Mouse (Mus musculus) forebrain, embryonic 11.5 days (tissue): ENCODE data around the gene Hagh. TPM values are rescaled to one million over a fixed set of nuclear protein-coding genes. Genes with fewer than 3 reads are reported as not detected.

ENCODE experiments used
- ATAC-seq: fragments of 200-750 bp; cut with Nextera tagmentation; replicated peaks from 2 replicates; pipeline ENCODE4 v1.8.0; 2017; ENCODE audit warnings: moderate TSS enrichment; ENCODE audit not compliant: low FRiP score
- DNase-seq: peaks from one replicate; pipeline ENCODE4 v3.0.0-alpha.2; 2017; ENCODE audit warnings: low spot score
- H3K27ac ChIP-seq: fragments of 300-500 bp; sonication (generic); 2 replicates; pipeline ENCODE4 v1.5.1; 2014; ENCODE audit warnings: low read depth, low read length
- H3K27me3 ChIP-seq: fragments of 300-500 bp; sonication (generic); 2 replicates; pipeline ENCODE4 v1.6.1; 2014; ENCODE audit warnings: mild to moderate bottlenecking, low read length, mixed read lengths; ENCODE audit not compliant: control insufficient read depth, insufficient read depth
- H3K36me3 ChIP-seq: fragments of 300-500 bp; sonication (generic); 2 replicates; pipeline ENCODE4 v1.6.1; 2014; ENCODE audit warnings: mild to moderate bottlenecking, low read length, moderate library complexity, mixed read lengths; ENCODE audit not compliant: control insufficient read depth, insufficient read depth
- H3K4me1 ChIP-seq: fragments of 300-500 bp; sonication (generic); replicated peaks from 2 replicates; pipeline ENCODE4 v1.6.1; 2014; ENCODE audit warnings: low read length, mixed read lengths; ENCODE audit not compliant: control insufficient read depth, insufficient read depth
- H3K4me2 ChIP-seq: fragments of 300-500 bp; sonication (generic); 2 replicates; pipeline ENCODE4 v1.6.1; 2014; ENCODE audit warnings: low read depth, mild to moderate bottlenecking, low read length, moderate library complexity, mixed read lengths; ENCODE audit not compliant: severe bottlenecking
- H3K4me3 ChIP-seq: fragments of 300-500 bp; sonication (generic); 2 replicates; pipeline ENCODE4 v1.5.1; 2014; ENCODE audit warnings: low read depth, low read length
- H3K9ac ChIP-seq: fragments of 300-500 bp; sonication (generic); 2 replicates; pipeline ENCODE4 v1.6.1; 2014; ENCODE audit warnings: low read length
- H3K9me3 ChIP-seq: fragments of 300-500 bp; sonication (generic); 2 replicates; pipeline ENCODE4 v1.6.1; 2016; ENCODE audit warnings: low read length, mixed read lengths; ENCODE audit not compliant: control insufficient read depth
- WGBS: fragments of 180-500 bp; shearing (Covaris S2); extraction: QIAGEN DNeasy Blood & Tissue Kit; methylation state at CpG from one replicate; pipeline ENCODE4 v1.1.7; 2014; 5-methylcytosine and 5-hydroxymethylcytosine counted together
- polyA plus RNA-seq: library from polyadenylated mRNA; unstranded; fragments of >200 nt; fragmentation: Nextera tagmentation; extraction: Ambion mirVana; gene quantifications from 2 replicates; pipeline ENCODE4 v1.2.1, GENCODE M21; 2014

Hagh gene
- polyA plus RNA-seq, 1 experiment from 2014 or later, result 25.4 TPM

- Histone ChIP-seq H3K27ac (no peak overlapping the region), H3K4me3 (peak overlapping the region; percentile 87), H3K4me2 (peak overlapping the region; percentile 88), H3K36me3 (peaks cover 1% of the 10 kb centered on the region; the same call in 1 of the 2 replicates), H3K9me3 (no peaks in the 10 kb centered on the region), H3K9ac (peak overlapping the region; percentile 53), H3K4me1 (peaks cover 11% of the 10 kb centered on the region; the same call in 1 of the 2 replicates), H3K27me3 (no peaks in the 10 kb centered on the region)
- no peak for ATAC-seq
- no peak for DNase-seq
- 26% methylated on average over 22 of the region's 22 CpGs for WGBS
These were observed 45.6 kb downstream of the Hagh start for GRCm38 (mm10) chr17:24885356-24886133.

GRCm38 (mm10) chr17:24886134-24886931 is 46.4 kb downstream of the Hagh start, which contains the start of the genes Nubp2 and Spsb3:
Gene Nubp2 (minus strand): TSS chr17:24886349.
Gene Spsb3 (plus strand): TSS chr17:24886643.
- peak within 1 kb of the TSS; percentile 78 for H3K9ac ChIP-seq
- H3K27ac ChIP-seq, result no peak within 1 kb of the TSS
- peak; percentile 97 for ATAC-seq
- H3K4me3 ChIP-seq, result peak within 1 kb of the TSS; percentile 87
- H3K27me3 ChIP-seq, result no peaks in the 10 kb centered on the region
- under 1% methylated on average over 66 of the region's 69 CpGs for WGBS
- H3K36me3 ChIP-seq, result peaks cover 8% of the 10 kb centered on the region; the same call in 1 of the 2 replicates
- peak within 1 kb of the TSS; percentile 96 for H3K4me2 ChIP-seq
- DNase-seq, result peak; percentile 98
- no peaks in the 10 kb centered on the region for H3K9me3 ChIP-seq
- peaks cover 11% of the 10 kb centered on the region; the same call in 1 of the 2 replicates for H3K4me1 ChIP-seq

GRCm38 (mm10) chr17:24886932-24887271 is 47.0 kb downstream of the Hagh start:
- no peaks in the 10 kb centered on the region for H3K9me3 ChIP-seq
- peak overlapping the region; percentile 87 for H3K4me3 ChIP-seq
- H3K4me2 ChIP-seq, result peak overlapping the region; percentile 96
- H3K27ac ChIP-seq, result no peak overlapping the region
- H3K27me3 ChIP-seq, result no peaks in the 10 kb centered on the region
- DNase-seq, result no peak
- 1% methylated on average over 18 of the region's 18 CpGs for WGBS
- H3K9ac ChIP-seq, result peak overlapping the region; percentile 78
- peaks cover 11% of the 10 kb centered on the region; the same call in 1 of the 2 replicates for H3K4me1 ChIP-seq
- peak; percentile 45 for ATAC-seq
- H3K36me3 ChIP-seq, result peaks cover 8% of the 10 kb centered on the region; the same call in 1 of the 2 replicates

- H3K4me1 ChIP-seq, result peaks cover 11% of the 10 kb centered on the region; the same call in 1 of the 2 replicates
- ATAC-seq (no peak), DNase-seq (no peak)
- peaks cover 14% of the 10 kb centered on the region; the same call in 1 of the 2 replicates for H3K36me3 ChIP-seq
- no peaks in the 10 kb centered on the region for H3K27me3 ChIP-seq
- peak overlapping the region; percentile 96 for H3K4me2 ChIP-seq
- H3K27ac ChIP-seq, result no peak overlapping the region
- no peaks in the 10 kb centered on the region for H3K9me3 ChIP-seq
- H3K9ac ChIP-seq, result peak overlapping the region; percentile 78
- H3K4me3 ChIP-seq, result peak overlapping the region; percentile 87
- WGBS, result 64% methylated on average over 18 of the region's 18 CpGs
These were observed 47.5 kb downstream of the Hagh start for GRCm38 (mm10) chr17:24887291-24888080.

GRCm38 (mm10) chr17:24888862-24889261 is 48.9 kb downstream of the Hagh start:
- Histone ChIP-seq H3K27me3 (no peaks in the 10 kb centered on the region), H3K9ac (no peak overlapping the region), H3K4me3 (no peak overlapping the region), H3K9me3 (no peaks in the 10 kb centered on the region), H3K36me3 (peaks cover 14% of the 10 kb centered on the region; the same call in 1 of the 2 replicates), H3K27ac (no peak overlapping the region), H3K4me1 (peaks cover 13% of the 10 kb centered on the region), H3K4me2 (no peak overlapping the region)
- WGBS, result 91% methylated on average over 3 of the region's 3 CpGs
- no peak for DNase-seq
- ATAC-seq, result no peak

- no peak overlapping the region for H3K4me2 ChIP-seq
- WGBS, result 89% methylated on average over 19 of the region's 19 CpGs
- H3K27ac ChIP-seq, result no peak overlapping the region
- no peaks in the 10 kb centered on the region for H3K9me3 ChIP-seq
- peaks cover 14% of the 10 kb centered on the region; the same call in 1 of the 2 replicates for H3K36me3 ChIP-seq
- DNase-seq (peak; percentile 49), ATAC-seq (no peak)
- H3K9ac ChIP-seq, result no peak overlapping the region
- no peaks in the 10 kb centered on the region for H3K27me3 ChIP-seq
- H3K4me3 ChIP-seq, result no peak overlapping the region
- peaks cover 13% of the 10 kb centered on the region for H3K4me1 ChIP-seq
These were observed 50.5 kb downstream of the Hagh start for GRCm38 (mm10) chr17:24890151-24891092.

GRCm38 (mm10) chr17:24891321-24891720 is 51.4 kb downstream of the Hagh start:
- H3K9me3 ChIP-seq, result no peaks in the 10 kb centered on the region
- no peaks in the 10 kb centered on the region for H3K27me3 ChIP-seq
- no peak overlapping the region for H3K4me3 ChIP-seq
- H3K36me3 ChIP-seq, result peaks cover 14% of the 10 kb centered on the region; the same call in 1 of the 2 replicates
- ATAC-seq (no peak), DNase-seq (peak; percentile 48)
- no peak overlapping the region for H3K9ac ChIP-seq
- no peak overlapping the region for H3K27ac ChIP-seq
- H3K4me1 ChIP-seq, result peaks cover 18% of the 10 kb centered on the region
- no peak overlapping the region for H3K4me2 ChIP-seq
- 90% methylated on average over 12 of the region's 13 CpGs for WGBS
